Mouse (Mus musculus) heart, adult 2 months (tissue): ENCODE results near the gene Clstn2.

ENCODE experiments used
- CTCF ChIP-seq: fragments of 200-600 bp; IDR thresholded peaks from 2 replicates; pipeline ENCODE4 v1.8.1; 2022; ENCODE audit warnings: antibody characterized with exemption, mild to moderate bottlenecking, moderate library complexity
- EP300 ChIP-seq: fragments of 200-500 bp; IDR thresholded peaks from 2 replicates; pipeline ENCODE4 v1.6.1; 2011; ENCODE audit warnings: low read depth, low read length, control low read depth; ENCODE audit not compliant: insufficient read depth
- POLR2A ChIP-seq: fragments of 200-500 bp; IDR thresholded peaks from 2 replicates; pipeline ENCODE4 v1.6.1; 2011; ENCODE audit warnings: mild to moderate bottlenecking, low read depth, low read length, control low read depth; ENCODE audit not compliant: insufficient read depth

GRCm38 (mm10) chr9:97532536-97532935, 500.4 kb downstream of the Clstn2 start:
- no peak for TF ChIP-seq EP300
- TF ChIP-seq CTCF, result no peak
- no peak for TF ChIP-seq POLR2A
